In genomic region chr17:79845695-79846094, GRCm38 (mm10) we compare ENCODE assay signal across 23 mouse cellular contexts. TPM values are rescaled to one million over a fixed set of nuclear protein-coding genes. Genes with fewer than 3 reads are reported as not detected.
DNase-seq lines count a peak whose midpoint lies in the region; ATAC-seq and TF ChIP-seq lines count a peak whose summit lies in the region.
"Had no signal": no experiment of that assay in that cellular context is flagged by ENCODE, and none has a peak within 500 bp of the region (broad histone marks: within the 10 kb centered on the region; RNA-seq: fewer than 3 reads in every experiment).

No protein-coding gene starts in this region.

- TF ChIP-seq CTCF in midbrain, postnatal 0 days (IDR thresholded peaks at IDR 0.05), result no peak

- H3K27me3 ChIP-seq in midbrain, embryonic 11.5 days (ENCODE audit: control insufficient read depth, insufficient read depth, low read length), result no peaks in the 10 kb centered on the region
- H3K27me3 ChIP-seq in midbrain, postnatal 0 days (ENCODE audit: insufficient read depth, low read length), result no peaks in the 10 kb centered on the region
- H3K27me3 ChIP-seq in myocyte (ENCODE audit: control insufficient read depth, insufficient read depth, insufficient read length), result no peaks in the 10 kb centered on the region
- H3K27me3 ChIP-seq: CH12.LX, Patski had no signal

- TF ChIP-seq POLR2A in myocyte (IDR thresholded peaks at IDR 0.05; ENCODE audit: insufficient read length, low read depth), result no peak

- H3K36me3 ChIP-seq in midbrain, embryonic 11.5 days (ENCODE audit: control insufficient read depth, insufficient read depth, low read length), result no peaks in the 10 kb centered on the region
- H3K36me3 ChIP-seq in midbrain, postnatal 0 days (ENCODE audit: insufficient read depth, low read length), result no peaks in the 10 kb centered on the region; the same call in 1 of the 2 replicates
- H3K36me3 ChIP-seq in myocyte (ENCODE audit: control insufficient read depth, insufficient read depth), result peaks cover 20% of the 10 kb centered on the region

- H3K27ac ChIP-seq in midbrain, embryonic 11.5 days (ENCODE audit: low read depth, low read length), result no peak overlapping the region
- no peak overlapping the region for H3K27ac ChIP-seq in midbrain, postnatal 0 days (ENCODE audit: low read depth, low read length)

- H3K9me3 ChIP-seq in midbrain, embryonic 11.5 days (ENCODE audit: control insufficient read depth, low read length), result no peaks in the 10 kb centered on the region
- H3K9me3 ChIP-seq in midbrain, postnatal 0 days (ENCODE audit: low read length), result no peaks in the 10 kb centered on the region
- H3K9me3 ChIP-seq: G1E had no signal

- no peak overlapping the region for H3K4me2 ChIP-seq in midbrain, embryonic 11.5 days
- H3K4me2 ChIP-seq in midbrain, postnatal 0 days (ENCODE audit: low read depth, low read length, poor library complexity, severe bottlenecking), result no peak overlapping the region
- H3K4me2 ChIP-seq in myocyte (ENCODE audit: low read depth), result no peak overlapping the region

- H3K4me1 ChIP-seq in midbrain, embryonic 11.5 days (ENCODE audit: control insufficient read depth, insufficient read depth, low read length), result no peaks in the 10 kb centered on the region
- no peaks in the 10 kb centered on the region for H3K4me1 ChIP-seq in midbrain, postnatal 0 days (ENCODE audit: insufficient read depth, low read length)

- no peak overlapping the region for H3K4me3 ChIP-seq in midbrain, embryonic 11.5 days (ENCODE audit: low read depth, low read length)
- no peak overlapping the region for H3K4me3 ChIP-seq in midbrain, postnatal 0 days (ENCODE audit: low read depth, low read length)
- no peak overlapping the region for H3K4me3 ChIP-seq in myocyte

- no peak overlapping the region for H3K9ac ChIP-seq in midbrain, embryonic 11.5 days (ENCODE audit: low read length)
- H3K9ac ChIP-seq in midbrain, postnatal 0 days (replicated peaks; ENCODE audit: low read length, poor library complexity, severe bottlenecking), result no peak overlapping the region

- H3K79me2 ChIP-seq in myocyte (ENCODE audit: control insufficient read depth, insufficient read depth), result no peaks in the 10 kb centered on the region

- no peak overlapping the region for H3ac ChIP-seq in myocyte (ENCODE audit: control insufficient read depth, insufficient read length)

- 86% methylated on average over 2 of the region's 2 CpGs for WGBS in midbrain, embryonic 11.5 days
- 66% methylated on average over 2 of the region's 2 CpGs for WGBS in midbrain, postnatal 0 days

- no peak for DNase-seq in frontal cortex, postnatal 10 days (ENCODE audit: low spot score in 2 of 2)
- peak; percentile 79 for DNase-seq in midbrain, embryonic 11.5 days (ENCODE audit: low spot score, missing footprints)
- no peak for DNase-seq in midbrain, postnatal 0 days (ENCODE audit: low spot score)
- DNase-seq in brain, adult 2 months (ENCODE audit: low read depth, low spot score), result peak; percentile 27
- no peak for DNase-seq in thymus, adult 18-20 months
- DNase-seq: adrenal gland, adult 2 months; adrenal gland, adult 8-10 months; adrenal gland, postnatal 10 days; adrenal gland, postnatal 14 days; adrenal gland, postnatal 25 days; adrenal gland, postnatal 36 days; B cell, adult 2 months; cerebellum, adult 11 months; cerebellum, adult 11-12 months; cerebellum, adult 18-20 months had no signal

- peak; percentile 83 for ATAC-seq in frontal cortex, adult (ENCODE audit: low TSS enrichment)
- ATAC-seq in midbrain, embryonic 11.5 days (ENCODE audit: low FRiP score), result no peak
- no peak for ATAC-seq in midbrain, postnatal 0 days (ENCODE audit: low FRiP score)
- no peak for ATAC-seq in megakaryocyte progenitor cell, adult 5-6 weeks (replicated peaks; ENCODE audit: poor library complexity)
- ATAC-seq: activated CD4-positive, CD25-positive, alpha-beta regulatory T cell, adult 4 months; CD4-positive, CD25-positive, alpha-beta regulatory T cell, adult 4 months; Patski had no signal

TF ChIP-seq in myocyte, 11 proteins besides CTCF, POLR2A, EP300 and RAD21:
- TF ChIP-seq MYOG (IDR thresholded peaks at IDR 0.05; ENCODE audit: control insufficient read depth in 1 of 3, insufficient read depth in 1 of 3, insufficient read length in 2 of 3, low read depth in 2 of 3), result no peak
- peak; percentile 10 for TF ChIP-seq POLR2AphosphoS2 (IDR thresholded peaks at IDR 0.05; ENCODE audit: insufficient read length, low read depth)

RNA-seq across cellular contexts. Expression of gene Atl2, which starts 50.2 kb away (rescaled TPM):
- 40.9 and 44.3 TPM in 2 replicates for polyA plus RNA-seq in midbrain, embryonic 11.5 days (2014; fragmentation: Nextera tagmentation; extraction: Ambion mirVana)
- 31.0 and 39.0 TPM in 2 replicates for total RNA-seq in midbrain, postnatal 0 days (2014; rRNA removed)
- polyA plus RNA-seq in midbrain, postnatal 0 days (2015; fragmentation: Nextera tagmentation; extraction: Ambion mirVana), result 29.4 and 30.5 TPM in 2 replicates
- 13.9 TPM for polyA plus RNA-seq in myocyte (2012; fragmentation: generic; extraction: Trizol)
- total RNA-seq in megakaryocyte progenitor cell, adult 5-6 weeks (2015), result 41.6 and 43.4 TPM in 2 replicates
- total RNA-seq in megakaryocyte progenitor cell, adult 5-6 weeks (2017), result 31.7 and 41.7 TPM in 2 replicates

Comparison
In these comparisons a context has a peak if more than half of its experiments do, and no peak if none do; other contexts are left out.
1. DNase-seq: peak in midbrain, embryonic 11.5 days (single experiment) and brain, adult 2 months (single experiment); none in frontal cortex, postnatal 10 days (0 of 2), midbrain, postnatal 0 days (single experiment) and thymus, adult 18-20 months (0 of 2).